22 mouse cellular contexts compared by ENCODE assay signal in genomic region chr10:45076585-45076984, GRCm38 (mm10). TPM values are rescaled to one million over a fixed set of nuclear protein-coding genes. Genes with fewer than 3 reads are reported as not detected.
DNase-seq lines count a peak whose midpoint lies in the region; ATAC-seq and TF ChIP-seq lines count a peak whose summit lies in the region.
"Had no signal": no experiment of that assay in that cellular context is flagged by ENCODE, and none has a peak within 500 bp of the region (broad histone marks: within the 10 kb centered on the region; RNA-seq: fewer than 3 reads in every experiment).

No protein-coding gene starts in this region.

- TF ChIP-seq RAD21 in CH12.LX (IDR thresholded peaks at IDR 0.05; ENCODE audit: low read depth, low read length) = no peak

- peak overlapping the region; percentile 20; the same call in 1 of the 2 replicates for H3K27ac ChIP-seq in CH12.LX (ENCODE audit: insufficient read depth, low read depth)
- H3K27ac ChIP-seq in limb, embryonic 14.5 days (replicated peaks; ENCODE audit: low read depth, low read length) = no peak overlapping the region
- H3K27ac ChIP-seq in forebrain, embryonic 16.5 days (ENCODE audit: low read length) = no peak overlapping the region
- H3K27ac ChIP-seq: hindbrain, embryonic 13.5 days; intestine, embryonic 15.5 days had no signal

- peaks cover 44% of the 10 kb centered on the region for H3K79me2 ChIP-seq in CH12.LX (replicated peaks; ENCODE audit: control insufficient read depth, extremely low read depth, insufficient read depth, poor library complexity, severe bottlenecking)

- in situ Hi-C loops in CH12.LX (cut with MboI; ENCODE audit: low pct_ligation_motif_present, low pct_unique_long_range_greater_than_20kb, low sequenced_read_pairs) = no loop called here

- H3K36me3 ChIP-seq in CH12.LX (replicated peaks in 1 of 2; ENCODE audit: control insufficient read depth in 1 of 2, insufficient read depth in 1 of 2, low read length in 1 of 2) = peaks cover 63 to 90% of the 10 kb centered on the region in 2 experiments
- peaks cover 39% of the 10 kb centered on the region for H3K36me3 ChIP-seq in limb, embryonic 14.5 days (ENCODE audit: control insufficient read depth, insufficient read depth, low read length)
- H3K36me3 ChIP-seq in forebrain, embryonic 16.5 days (ENCODE audit: control insufficient read depth, insufficient read depth) = peaks cover 2% of the 10 kb centered on the region; the same call in 1 of the 2 replicates

- peak; percentile 90 for ATAC-seq in limb, embryonic 14.5 days (ENCODE audit: low FRiP score, low read depth)
- no peak for ATAC-seq in forebrain, embryonic 16.5 days
- ATAC-seq: activated CD4-positive, CD25-positive, alpha-beta regulatory T cell, adult 4 months; intestine, embryonic 15.5 days; liver, postnatal 0 days had no signal

- peak overlapping the region in 1 of 3 experiments; percentile 17 for H3K4me3 ChIP-seq in CH12.LX (replicated peaks in 1 of 3; ENCODE audit: low read depth in 2 of 3, low read length in 2 of 3, poor library complexity in 1 of 3)
- no peak overlapping the region for H3K4me3 ChIP-seq in limb, embryonic 14.5 days (replicated peaks; ENCODE audit: low read length)
- H3K4me3 ChIP-seq in forebrain, embryonic 16.5 days (replicated peaks; ENCODE audit: low read length) = no peak overlapping the region
- H3K4me3 ChIP-seq: heart, embryonic 10.5 days; hindbrain, embryonic 13.5 days; intestine, embryonic 15.5 days had no signal

- peak; percentile 32 for DNase-seq in gastrocnemius, postnatal 10 days
- no peak for DNase-seq in gastrocnemius, postnatal 25 days
- DNase-seq in 416B (ENCODE audit: low read depth) (peak; percentile 13), CH12.LX (ENCODE audit: extremely low read depth) (no peak)
- peak; percentile 69 for DNase-seq in limb, embryonic 14.5 days (ENCODE audit: low spot score)
- DNase-seq in spleen, postnatal 36 days (ENCODE audit: low spot score in 2 of 2) = no peak
- DNase-seq: adrenal gland, postnatal 10 days; cerebellum, postnatal 10 days; heart, postnatal 10 days; kidney, adult 9 months; kidney, postnatal 4 days; liver; liver, postnatal 0 days; lung, postnatal 14 days; right cerebral cortex, postnatal 4 days; thymus, postnatal 14 days had no signal

- dilution Hi-C loops in CH12.LX (cut with MboI; ENCODE audit: extremely low pct_ligation_motif_present, extremely low pct_unique_long_range_greater_than_20kb, low sequenced_read_pairs) = no loop called here

- H3K4me2 ChIP-seq in CH12.LX (ENCODE audit: insufficient read depth, low read depth, poor library complexity, severe bottlenecking) = no peak overlapping the region
- H3K4me2 ChIP-seq in limb, embryonic 14.5 days (replicated peaks; ENCODE audit: low read depth, low read length, severe bottlenecking) = no peak overlapping the region
- no peak overlapping the region for H3K4me2 ChIP-seq in forebrain, embryonic 16.5 days (ENCODE audit: low read length)
- H3K4me2 ChIP-seq: hindbrain, embryonic 13.5 days; intestine, embryonic 15.5 days had no signal

- WGBS in limb, embryonic 14.5 days = 72% methylated on average over 10 of the region's 10 CpGs
- WGBS in forebrain, embryonic 16.5 days = 81% methylated on average over 10 of the region's 10 CpGs

- TF ChIP-seq CTCF in CH12.LX (conservative IDR thresholded peaks at IDR 0.05 in 1 of 2, IDR thresholded peaks at IDR 0.05 in 1 of 2; ENCODE audit: low read depth in 2 of 2, low read length in 2 of 2) = no peak

- H3K9me3 ChIP-seq in CH12.LX (replicated peaks; ENCODE audit: low read length) = no peaks in the 10 kb centered on the region
- no peaks in the 10 kb centered on the region for H3K9me3 ChIP-seq in limb, embryonic 14.5 days (ENCODE audit: control insufficient read depth, low read length)
- no peaks in the 10 kb centered on the region for H3K9me3 ChIP-seq in forebrain, embryonic 16.5 days (ENCODE audit: control insufficient read depth, low read length)
- H3K9me3 ChIP-seq: G1E; heart, embryonic 10.5 days; hindbrain, embryonic 13.5 days; intestine, embryonic 15.5 days had no signal

- peaks cover 6 to 30% of the 10 kb centered on the region in 2 experiments for H3K4me1 ChIP-seq in CH12.LX (ENCODE audit: control insufficient read depth in 1 of 2, insufficient read depth in 2 of 2)
- H3K4me1 ChIP-seq in limb, embryonic 14.5 days (ENCODE audit: control insufficient read depth, insufficient read depth, low read length) = no peaks in the 10 kb centered on the region
- H3K4me1 ChIP-seq in forebrain, embryonic 16.5 days (replicated peaks; ENCODE audit: control insufficient read depth, insufficient read depth, low read length) = peaks cover 6% of the 10 kb centered on the region

- no peak for TF ChIP-seq POLR2A in CH12.LX (IDR thresholded peaks at IDR 0.05; ENCODE audit: low read depth, low read length)
- TF ChIP-seq POLR2A in limb, embryonic 14.5 days (IDR thresholded peaks at IDR 0.05; ENCODE audit: borderline replicate concordance, extremely low read depth, insufficient read depth, insufficient read length) = no peak

- no peak for TF ChIP-seq EP300 in CH12.LX (IDR thresholded peaks at IDR 0.05; ENCODE audit: low read length)

- H3K9ac ChIP-seq in CH12.LX (ENCODE audit: insufficient read depth, low read depth) = no peak overlapping the region
- no peak overlapping the region for H3K9ac ChIP-seq in limb, embryonic 14.5 days (ENCODE audit: low read depth, low read length, severe bottlenecking)
- no peak overlapping the region for H3K9ac ChIP-seq in forebrain, embryonic 16.5 days (replicated peaks; ENCODE audit: low read depth, low read length)
- H3K9ac ChIP-seq: hindbrain, embryonic 13.5 days; intestine, embryonic 15.5 days; liver, postnatal 0 days had no signal

- no peaks in the 10 kb centered on the region for H3K27me3 ChIP-seq in CH12.LX (replicated peaks)
- H3K27me3 ChIP-seq in limb, embryonic 14.5 days (ENCODE audit: control insufficient read depth, insufficient read depth, low read length) = no peaks in the 10 kb centered on the region
- H3K27me3 ChIP-seq in forebrain, embryonic 16.5 days (replicated peaks; ENCODE audit: control insufficient read depth, insufficient read depth, low read length) = no peaks in the 10 kb centered on the region
- H3K27me3 ChIP-seq: hindbrain, embryonic 13.5 days; intestine, embryonic 15.5 days had no signal

TF ChIP-seq in CH12.LX, 34 proteins besides CTCF, POLR2A, EP300 and RAD21:
- TF ChIP-seq BHLHE40 (IDR thresholded peaks at IDR 0.05; ENCODE audit: low read depth, low read length) (no peak), NRF1 (IDR thresholded peaks at IDR 0.05; ENCODE audit: low read depth, low read length) (no peak), GABPA (IDR thresholded peaks at IDR 0.05; ENCODE audit: insufficient replicate concordance, low read depth, low read length) (no peak), RCOR1 (conservative IDR thresholded peaks at IDR 0.05; ENCODE audit: low read depth, low read length) (no peak), CHD1 (IDR thresholded peaks at IDR 0.05; ENCODE audit: low read depth, low read length) (no peak), SMC3 (IDR thresholded peaks at IDR 0.05; ENCODE audit: low read depth, low read length) (no peak), PAX5 (IDR thresholded peaks at IDR 0.05; ENCODE audit: low read length) (no peak), USF2 (conservative IDR thresholded peaks at IDR 0.05; ENCODE audit: low read depth, low read length) (no peak), ZNF384 (IDR thresholded peaks at IDR 0.05; ENCODE audit: low read depth, low read length) (no peak), MXI1 (IDR thresholded peaks at IDR 0.05; ENCODE audit: low read depth, low read length) (no peak), MAFK (IDR thresholded peaks at IDR 0.05; ENCODE audit: insufficient replicate concordance, low read length) (no peak), SIN3A (IDR thresholded peaks at IDR 0.05; ENCODE audit: low read length) (no peak), KAT2A (IDR thresholded peaks at IDR 0.05; ENCODE audit: insufficient replicate concordance, low read length) (no peak), ELF1 (IDR thresholded peaks at IDR 0.05; ENCODE audit: low read depth, low read length) (no peak), JUND (conservative IDR thresholded peaks at IDR 0.05; ENCODE audit: low read depth, low read length) (no peak), MAX (IDR thresholded peaks at IDR 0.05; ENCODE audit: low read length) (no peak)

RNA-seq across cellular contexts. Expression of gene Prep, which starts 9.6 kb away (rescaled TPM):
- 10 to 100 TPM in 1 of 2 experiments, 1 to 10 TPM in 1; 9.9 to 10.6 TPM for total RNA-seq in gastrocnemius, postnatal 10 days (2021)
- total RNA-seq in gastrocnemius, postnatal 25 days (2021) = 1 to 10 TPM; 7.0 to 7.3 TPM
- total RNA-seq in CH12.LX (2012; rRNA removed) (17.6 and 17.8 TPM in 2 replicates), CH12.LX (2014; rRNA removed) (25.0 and 25.7 TPM in 2 replicates)
- polyA plus RNA-seq in CH12.LX (2012; ENCODE audit: insufficient read length, low read depth) = 26.0 and 28.2 TPM in 2 replicates
- 14.8 and 15.1 TPM in 2 replicates for polyA plus RNA-seq in limb, embryonic 14.5 days (2012; rRNA removed)
- 18.8 and 19.9 TPM in 2 replicates for polyA plus RNA-seq in limb, embryonic 14.5 days (2014; fragmentation: Nextera tagmentation; extraction: Ambion mirVana)
- 20.3 and 21.8 TPM in 2 replicates for polyA plus RNA-seq in forebrain, embryonic 16.5 days (2015; fragmentation: Nextera tagmentation; extraction: Ambion mirVana)

Comparison
In these comparisons a context has a peak if more than half of its experiments do, and no peak if none do; other contexts are left out.
1. DNase-seq: peak in gastrocnemius, postnatal 10 days (single experiment), 416B (single experiment) and limb, embryonic 14.5 days (single experiment); none in gastrocnemius, postnatal 25 days (single experiment), CH12.LX (single experiment) and spleen, postnatal 36 days (0 of 2).